Mouse (Mus musculus) adrenal gland, postnatal 14 days (tissue): ENCODE measurements around the gene Mlkl. TPM values are rescaled to one million over a fixed set of nuclear protein-coding genes. Genes with fewer than 3 reads are reported as not detected.

ENCODE experiments used
- total RNA-seq: library from RNA; stranded (reverse); gene quantifications from 2 replicates; pipeline ENCODE4 v1.2.3, GENCODE M21; 2021

The Mlkl gene
- total RNA-seq, 1 experiment from 2014 or later = 14.0 TPM

Other genes with a start within 250 kb of the Mlkl start
- gene Clec18a, start 245.8 kb downstream of the Mlkl start, total RNA-seq = 0.19 TPM in 1 of 2 replicates, not detected in the other
- gene Pdpr, start 243.5 kb downstream of the Mlkl start, total RNA-seq = 41.4 and 47.2 TPM in 2 replicates
- gene Glg1, start 79.0 kb downstream of the Mlkl start, total RNA-seq = 95.5 and 98.6 TPM in 2 replicates
- 46.5 and 49.0 TPM in 2 replicates for gene Rfwd3, start 38.0 kb downstream of the Mlkl start, total RNA-seq
- gene Fa2h, start 55.6 kb upstream of the Mlkl start, total RNA-seq = 2.0 and 3.0 TPM in 2 replicates
- gene Wdr59, start 183.9 kb upstream of the Mlkl start, total RNA-seq = 12.0 and 15.4 TPM in 2 replicates
- 44.3 and 47.7 TPM in 2 replicates for gene Znrf1, start 197.9 kb upstream of the Mlkl start, total RNA-seq